Mouse (Mus musculus) kidney, embryonic 14.5 days (tissue): ENCODE measurements around the gene Rusc2. TPM values are rescaled to one million over a fixed set of nuclear protein-coding genes. Genes with fewer than 3 reads are reported as not detected.

Experiments used
- ATAC-seq: fragments of 200-750 bp; cut with Nextera tagmentation; 2 replicates; pipeline ENCODE4 v1.8.0; 2017; ENCODE audit warnings: moderate number of reproducible peaks, mild to moderate bottlenecking, moderate TSS enrichment, moderate library complexity; ENCODE audit not compliant: low FRiP score, low TSS enrichment
- H3K27ac ChIP-seq: fragments of 300-500 bp; sonication (generic); 2 replicates; pipeline ENCODE4 v1.5.1; 2014; ENCODE audit warnings: low read depth, mild to moderate bottlenecking, low read length, moderate library complexity, mixed read lengths
- H3K27me3 ChIP-seq: fragments of 300-500 bp; sonication (generic); 2 replicates; pipeline ENCODE4 v1.6.1; 2014; ENCODE audit warnings: mild to moderate bottlenecking, low read length; ENCODE audit not compliant: control insufficient read depth, insufficient read depth
- H3K36me3 ChIP-seq: fragments of 300-500 bp; sonication (generic); 2 replicates; pipeline ENCODE4 v1.6.1; 2014; ENCODE audit warnings: low read length, mixed read lengths; ENCODE audit not compliant: control insufficient read depth, insufficient read depth
- H3K4me1 ChIP-seq: fragments of 300-500 bp; sonication (generic); 2 replicates; pipeline ENCODE4 v1.6.1; 2014; ENCODE audit warnings: low read length, mixed read lengths; ENCODE audit not compliant: control insufficient read depth, insufficient read depth
- H3K4me2 ChIP-seq: fragments of 300-500 bp; sonication (generic); replicated peaks from 2 replicates; pipeline ENCODE4 v1.6.1; 2014; ENCODE audit warnings: low read depth, mild to moderate bottlenecking, low read length
- H3K4me3 ChIP-seq: fragments of 300-500 bp; sonication (generic); 2 replicates; pipeline ENCODE4 v1.5.1; 2014; ENCODE audit warnings: mild to moderate bottlenecking, low read length
- H3K9ac ChIP-seq: fragments of 300-500 bp; sonication (generic); 2 replicates; pipeline ENCODE4 v1.6.1; 2014; ENCODE audit warnings: low read depth, mild to moderate bottlenecking, low read length, moderate library complexity
- H3K9me3 ChIP-seq: fragments of 300-500 bp; sonication (generic); 2 replicates; pipeline ENCODE4 v1.6.1; 2016; ENCODE audit warnings: low read length; ENCODE audit not compliant: control insufficient read depth
- WGBS: fragments of 180-500 bp; shearing (Covaris S2); extraction: QIAGEN DNeasy Blood & Tissue Kit; methylation state at CpG from one replicate; pipeline ENCODE4 v1.1.7; 2014; 5-methylcytosine and 5-hydroxymethylcytosine counted together
- polyA plus RNA-seq: library from polyadenylated mRNA; unstranded; fragments of >200 nt; fragmentation: Nextera tagmentation; extraction: Ambion mirVana; gene quantifications from 2 replicates; pipeline ENCODE4 v1.2.1, GENCODE M21; 2014

Rusc2 gene
- polyA plus RNA-seq, 1 experiment from 2014 or later: 8.9 TPM

DNA sequence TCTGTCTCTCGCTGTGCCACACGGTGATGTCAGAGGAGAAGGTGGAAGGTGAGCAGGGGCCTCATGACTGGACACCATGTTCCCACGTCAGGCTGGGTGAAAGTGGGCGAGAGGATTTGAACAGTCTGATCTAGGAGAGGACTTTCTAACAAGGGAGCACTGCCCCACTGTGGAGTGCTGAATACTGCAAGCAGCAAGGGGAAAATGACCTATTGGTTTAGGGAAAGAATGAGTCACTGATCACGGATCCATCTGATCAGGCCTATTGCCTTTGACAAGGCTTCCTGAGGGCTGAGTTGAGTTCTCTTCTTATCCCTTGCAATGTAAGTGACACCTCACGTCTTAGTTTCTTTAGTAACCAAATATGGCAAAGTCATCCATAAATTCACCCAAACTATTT lies 28.1 kb upstream of the Rusc2 start:
- ATAC-seq: no peak
- WGBS: 83% methylated on average over 6 of the region's 6 CpGs
- no peak overlapping the region for H3K27ac ChIP-seq

DNA sequence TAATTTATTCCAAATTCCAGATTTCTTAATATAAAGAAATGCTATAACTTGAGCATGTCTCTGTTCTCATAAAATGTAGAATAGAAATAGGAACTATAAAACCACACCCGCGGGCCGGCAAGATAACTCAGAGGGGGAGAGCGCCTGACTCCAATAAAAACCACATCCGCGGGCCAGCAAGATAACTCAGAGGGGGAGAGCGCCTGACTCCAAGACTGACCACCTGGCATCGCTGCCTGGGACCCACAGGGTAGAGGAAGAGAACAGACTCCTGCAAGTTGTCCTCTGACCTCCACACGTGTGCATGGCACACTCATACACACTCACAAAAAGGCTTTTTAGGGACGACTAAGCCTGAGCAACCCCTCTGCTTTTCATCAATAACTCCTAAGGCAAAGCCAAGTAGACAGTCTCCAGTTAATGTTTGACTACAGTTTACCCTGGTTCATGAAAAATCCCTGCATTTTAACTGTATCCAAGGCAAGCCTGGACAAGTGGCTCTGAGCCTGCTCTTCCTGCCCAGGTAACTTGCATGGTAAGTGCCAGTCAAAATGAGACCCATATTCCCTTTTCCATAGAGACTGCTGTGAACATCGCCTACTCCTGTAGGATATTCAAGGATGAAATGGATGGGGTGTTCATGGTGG lies 16.7 kb upstream of the Rusc2 start:
- H3K9ac ChIP-seq: no peak overlapping the region
- no peak for ATAC-seq
- H3K27ac ChIP-seq: no peak overlapping the region
- H3K4me2 ChIP-seq: no peak overlapping the region
- no peaks in the 10 kb centered on the region for H3K36me3 ChIP-seq
- no peaks in the 10 kb centered on the region for H3K9me3 ChIP-seq
- no peaks in the 10 kb centered on the region for H3K27me3 ChIP-seq
- 82% methylated on average over 11 of the region's 11 CpGs for WGBS
- H3K4me1 ChIP-seq: no peaks in the 10 kb centered on the region
- no peak overlapping the region for H3K4me3 ChIP-seq

More for the DNA sequence above, 28.1 kb upstream of the Rusc2 start:
- H3K36me3 ChIP-seq: no peaks in the 10 kb centered on the region
- H3K4me2 ChIP-seq: no peak overlapping the region
- no peak overlapping the region for H3K9ac ChIP-seq
- no peaks in the 10 kb centered on the region for H3K9me3 ChIP-seq
- H3K4me3 ChIP-seq: no peak overlapping the region
- H3K27me3 ChIP-seq: no peaks in the 10 kb centered on the region
- H3K4me1 ChIP-seq: no peaks in the 10 kb centered on the region

DNA sequence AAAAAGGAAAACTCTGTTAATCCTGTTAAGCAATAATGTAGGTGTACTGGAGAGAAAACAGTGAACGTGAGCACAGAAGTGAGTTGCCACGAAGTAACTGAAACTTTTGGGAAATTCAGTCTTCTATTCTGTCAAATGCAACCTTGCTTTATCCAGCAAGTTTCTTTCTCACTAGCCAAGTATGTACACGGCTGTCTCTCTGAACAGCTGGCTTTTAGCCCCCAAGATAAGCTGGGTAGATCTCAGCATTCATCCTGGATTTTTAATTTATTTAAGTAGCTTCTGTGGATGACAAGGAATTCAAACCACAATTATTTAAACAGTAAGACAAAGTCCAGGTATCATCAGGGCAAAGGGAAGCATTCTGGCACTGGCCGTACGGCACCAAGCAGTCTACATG lies 14.5 kb upstream of the Rusc2 start:
- WGBS: 88% methylated on average over 5 of the region's 5 CpGs

DNA sequence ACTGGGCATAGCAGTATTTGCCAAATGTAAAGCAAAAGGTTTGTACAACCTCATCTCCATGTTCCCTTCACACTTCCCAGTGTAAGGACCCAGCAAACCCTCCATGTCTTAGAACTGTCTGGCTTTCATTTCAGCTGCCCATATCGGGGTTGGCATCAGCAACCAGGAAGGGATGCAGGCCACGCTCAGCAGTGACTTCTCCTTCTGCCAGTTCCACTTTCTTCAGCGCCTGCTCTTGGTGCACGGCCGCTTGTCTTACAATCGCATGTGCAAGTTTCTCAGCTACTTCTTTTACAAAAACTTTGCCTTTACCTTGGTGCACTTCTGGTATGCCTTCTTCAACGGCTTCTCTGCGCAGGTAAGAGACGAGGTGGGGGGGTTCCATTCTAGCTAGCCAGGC lies 14.0 kb upstream of the Rusc2 start:
- Histone ChIP-seq H3K4me2 (no peak overlapping the region), H3K4me3 (no peak overlapping the region), H3K36me3 (no peaks in the 10 kb centered on the region), H3K4me1 (no peaks in the 10 kb centered on the region), H3K9ac (no peak overlapping the region), H3K9me3 (no peaks in the 10 kb centered on the region), H3K27me3 (no peaks in the 10 kb centered on the region), H3K27ac (no peak overlapping the region)
- WGBS: 92% methylated on average over 9 of the region's 9 CpGs
- ATAC-seq: no peak

More for the DNA sequence above, 14.5 kb upstream of the Rusc2 start:
- Histone ChIP-seq H3K27ac (no peak overlapping the region), H3K4me2 (no peak overlapping the region), H3K27me3 (no peaks in the 10 kb centered on the region), H3K4me1 (no peaks in the 10 kb centered on the region), H3K36me3 (no peaks in the 10 kb centered on the region), H3K9me3 (no peaks in the 10 kb centered on the region), H3K4me3 (no peak overlapping the region), H3K9ac (no peak overlapping the region)
- no peak for ATAC-seq

DNA sequence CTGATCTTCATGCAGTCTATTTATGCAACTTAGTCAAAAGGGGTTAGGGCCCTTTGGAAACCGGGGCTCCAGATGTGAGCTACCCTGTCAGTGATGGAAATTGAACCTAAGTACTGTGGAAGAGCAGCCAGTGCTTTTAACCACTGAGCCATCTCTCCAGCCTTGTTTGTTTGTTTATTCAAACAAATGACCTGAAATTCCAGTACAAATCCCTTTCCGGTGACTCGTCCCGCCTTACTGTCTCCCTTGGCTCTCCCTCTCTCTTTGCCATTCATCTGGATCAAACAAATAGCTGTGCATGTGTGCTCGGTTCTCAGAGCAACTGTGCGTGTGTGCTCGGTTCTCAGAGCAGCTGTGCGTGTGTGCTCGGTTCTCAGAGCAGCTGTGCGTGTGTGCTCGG lies 10.4 kb upstream of the Rusc2 start:
- Histone ChIP-seq H3K9ac (no peak overlapping the region), H3K4me2 (no peak overlapping the region), H3K4me1 (no peaks in the 10 kb centered on the region), H3K4me3 (no peak overlapping the region), H3K36me3 (no peaks in the 10 kb centered on the region), H3K27me3 (no peaks in the 10 kb centered on the region), H3K27ac (no peak overlapping the region), H3K9me3 (no peaks in the 10 kb centered on the region)
- ATAC-seq: no peak
- 71% methylated on average over 9 of the region's 11 CpGs for WGBS

DNA sequence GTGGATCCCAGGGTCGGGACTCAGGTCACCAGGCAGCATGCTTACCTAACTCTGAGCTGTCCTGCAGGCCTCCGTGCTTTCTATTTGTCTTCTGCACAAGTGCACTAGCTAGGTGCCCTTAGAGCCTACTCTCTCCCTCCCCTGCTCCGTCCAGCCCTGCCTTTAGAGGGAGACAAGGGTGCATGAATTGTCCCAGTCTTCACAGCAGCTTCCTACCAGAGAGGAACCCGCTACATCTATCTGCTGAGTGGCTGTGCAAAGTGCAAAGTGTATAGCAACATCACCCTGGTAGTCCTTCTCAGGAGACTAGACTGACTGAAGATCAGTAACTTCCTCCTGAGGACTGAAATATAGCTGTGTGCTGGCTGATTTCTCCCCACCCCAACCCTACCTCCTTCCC lies 9.6 kb upstream of the Rusc2 start:
- no peak overlapping the region for H3K27ac ChIP-seq
- no peak for ATAC-seq
- WGBS: 78% methylated on average over 4 of the region's 4 CpGs
- H3K4me2 ChIP-seq: no peak overlapping the region
- H3K27me3 ChIP-seq: no peaks in the 10 kb centered on the region
- no peak overlapping the region for H3K9ac ChIP-seq
- H3K9me3 ChIP-seq: no peaks in the 10 kb centered on the region
- no peaks in the 10 kb centered on the region for H3K4me1 ChIP-seq
- no peaks in the 10 kb centered on the region for H3K36me3 ChIP-seq
- no peak overlapping the region for H3K4me3 ChIP-seq

DNA sequence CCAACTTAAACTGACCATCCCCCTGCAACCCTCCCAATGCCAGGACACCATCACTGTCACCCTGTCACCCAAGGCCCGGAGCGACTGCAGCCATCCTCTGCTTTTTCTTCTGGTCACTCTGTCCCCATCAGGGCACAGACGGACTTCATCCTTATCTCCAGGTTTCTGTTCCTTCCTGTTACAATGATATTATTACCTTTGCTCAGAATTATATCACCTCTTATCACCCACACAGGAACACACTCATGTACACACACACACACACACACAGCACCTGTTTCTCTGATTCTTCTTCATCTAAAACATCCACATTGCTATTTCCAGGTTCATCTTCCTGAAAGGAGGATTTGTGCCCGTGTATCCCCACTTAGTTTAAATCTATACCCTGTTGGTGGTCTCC lies 7.5 kb upstream of the Rusc2 start:
- ATAC-seq: no peak
- Histone ChIP-seq H3K27ac (no peak overlapping the region), H3K36me3 (no peaks in the 10 kb centered on the region), H3K27me3 (no peaks in the 10 kb centered on the region), H3K9me3 (no peaks in the 10 kb centered on the region), H3K4me1 (no peaks in the 10 kb centered on the region), H3K4me3 (no peak overlapping the region), H3K9ac (no peak overlapping the region), H3K4me2 (no peak overlapping the region)
- WGBS: 85% methylated on average over 4 of the region's 4 CpGs

DNA sequence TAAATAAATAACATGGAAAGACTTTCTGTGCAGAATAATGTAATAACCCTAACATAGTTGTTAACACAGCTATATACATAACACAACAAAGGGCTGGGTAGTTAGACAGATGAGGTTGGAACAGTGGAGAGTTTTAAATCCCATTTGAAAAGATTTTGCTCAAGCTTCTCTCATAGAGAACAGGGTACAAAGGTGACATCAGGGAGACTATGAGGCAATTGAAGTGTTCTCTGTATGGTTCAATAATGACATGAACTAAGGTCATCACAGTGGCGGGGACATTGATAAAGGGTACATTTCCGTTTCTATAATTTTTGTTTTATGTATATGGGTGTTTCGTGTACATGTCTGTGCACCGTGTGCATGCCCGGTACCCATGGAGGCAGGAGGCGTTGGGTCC lies 2.2 kb upstream of the Rusc2 start:
- Histone ChIP-seq H3K4me1 (0 out of 2 replicates have a peak, but pooled peaks cover 4% of the 10 kb centered on the region), H3K27ac (no peak overlapping the region), H3K9me3 (no peaks in the 10 kb centered on the region), H3K4me3 (no peak overlapping the region), H3K9ac (no peak overlapping the region), H3K4me2 (no peak overlapping the region), H3K36me3 (no peaks in the 10 kb centered on the region), H3K27me3 (no peaks in the 10 kb centered on the region)
- 91% methylated on average over 6 of the region's 6 CpGs for WGBS
- ATAC-seq: no peak

DNA sequence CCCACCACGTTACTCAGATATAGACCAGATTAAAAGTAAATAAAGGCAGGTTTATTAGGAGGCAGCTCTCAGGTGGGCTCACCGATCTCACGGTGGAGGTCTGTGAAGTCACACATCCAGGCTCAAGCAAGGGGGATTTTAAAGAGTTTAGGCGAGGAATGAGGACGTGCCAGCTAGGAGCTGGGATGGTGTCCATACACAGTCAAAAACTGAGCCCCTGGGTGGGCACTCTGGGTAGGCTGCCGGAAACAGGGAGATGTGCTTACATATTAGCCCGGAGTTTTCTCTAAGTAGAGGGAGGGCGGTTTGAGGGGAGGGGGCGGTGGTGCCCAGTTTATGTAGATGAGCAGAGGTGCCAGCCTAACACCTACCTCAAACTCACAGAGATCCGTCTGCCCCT lies 828 bp upstream of the Rusc2 start:
- ATAC-seq: 0 out of 2 replicates have a peak, but pooled peaks have one; percentile 30
- H3K27me3 ChIP-seq: no peaks in the 10 kb centered on the region
- peak overlapping the region; percentile 91 for H3K4me2 ChIP-seq
- no peak overlapping the region for H3K27ac ChIP-seq
- peak overlapping the region; percentile 68 for H3K4me3 ChIP-seq
- 46% methylated on average over 10 of the region's 10 CpGs for WGBS
- H3K36me3 ChIP-seq: no peaks in the 10 kb centered on the region
- 0 out of 2 replicates have a peak, but pooled peaks cover 4% of the 10 kb centered on the region for H3K4me1 ChIP-seq
- H3K9me3 ChIP-seq: no peaks in the 10 kb centered on the region
- H3K9ac ChIP-seq: no peak overlapping the region
